Mouse (Mus musculus) kidney, postnatal 4 days (tissue): ENCODE results near the gene Acly.

Experiments used
- DNase-seq, 2 experiments: peaks; one replicate each; pipeline ENCODE4 v3.0.0; 2021; ENCODE audit warnings: mixed read lengths in 2 of 2

The Acly gene

DNA sequence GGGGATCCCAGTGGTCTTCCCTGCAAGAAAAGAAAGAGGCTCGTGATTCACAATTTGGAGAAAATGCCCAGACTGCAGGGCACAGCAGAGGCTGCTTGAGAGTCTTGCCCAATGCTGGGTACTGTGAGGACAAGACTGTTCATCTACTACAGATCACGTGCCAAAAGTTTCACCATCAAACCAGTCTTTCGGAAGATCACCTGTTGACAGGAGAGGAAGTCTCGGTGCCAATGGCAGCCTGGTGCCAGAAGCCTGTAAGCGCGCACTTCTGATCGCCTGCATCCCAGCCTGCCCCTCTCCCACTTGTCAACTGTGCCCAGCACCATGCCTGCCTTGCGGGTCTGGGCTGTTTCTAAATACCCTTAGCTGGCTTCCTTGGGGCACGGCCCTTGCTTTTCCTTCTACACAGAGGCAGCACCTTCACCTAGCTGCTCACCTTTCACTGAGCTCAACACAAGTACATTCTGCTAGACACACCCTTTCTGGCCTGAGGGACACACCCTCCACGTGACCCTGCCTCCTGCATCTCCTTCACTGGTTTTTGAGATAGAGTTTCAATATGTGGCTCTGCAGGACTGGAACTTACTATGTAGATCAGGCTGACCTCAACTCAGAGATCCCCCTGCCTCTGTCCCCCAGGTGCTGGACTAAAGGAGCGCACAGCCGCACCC lies 22.7 kb downstream of the Acly start:
- DNase-seq, result no peak

DNA sequence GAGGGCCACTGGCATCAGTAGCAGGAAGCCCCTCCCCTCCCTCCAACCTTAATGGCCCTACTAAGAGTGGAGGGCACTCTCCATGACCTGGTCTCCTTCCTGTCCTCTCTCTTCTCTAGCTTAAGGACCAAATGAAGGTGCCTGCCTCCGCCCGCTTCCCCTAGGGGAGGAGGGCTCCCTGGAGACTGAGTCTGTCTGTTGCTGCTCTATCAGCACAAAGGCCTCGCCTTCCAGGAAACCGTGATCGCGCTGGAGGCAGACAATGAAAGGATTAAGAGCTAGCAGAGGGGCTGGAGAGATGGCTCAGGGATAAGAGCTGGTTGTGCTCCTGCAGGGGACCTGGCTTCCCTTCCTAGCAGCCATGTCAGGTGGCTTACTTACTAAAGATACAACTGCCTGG lies 26.5 kb downstream of the Acly start:
- DNase-seq, result no peak

DNA sequence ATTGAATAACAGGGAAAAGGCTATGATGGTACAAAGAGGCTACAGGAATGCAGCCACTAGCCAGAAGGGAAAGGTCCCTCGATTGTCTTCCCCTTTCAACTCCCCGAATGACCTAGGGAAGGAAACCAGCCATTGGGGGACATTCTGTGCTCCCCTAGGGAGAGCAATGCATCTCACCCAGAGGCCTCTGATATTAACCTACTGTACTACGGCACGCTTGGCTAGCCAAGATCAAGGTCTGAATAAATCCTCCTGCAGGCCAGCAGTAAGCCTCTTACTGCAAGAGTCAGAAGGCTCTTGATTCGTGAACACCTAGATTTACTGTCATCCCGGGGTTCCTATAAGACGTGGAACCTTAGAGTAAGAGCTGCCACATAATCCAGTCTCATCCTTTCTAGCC lies 27.1 kb downstream of the Acly start:
- no peak for DNase-seq

DNA sequence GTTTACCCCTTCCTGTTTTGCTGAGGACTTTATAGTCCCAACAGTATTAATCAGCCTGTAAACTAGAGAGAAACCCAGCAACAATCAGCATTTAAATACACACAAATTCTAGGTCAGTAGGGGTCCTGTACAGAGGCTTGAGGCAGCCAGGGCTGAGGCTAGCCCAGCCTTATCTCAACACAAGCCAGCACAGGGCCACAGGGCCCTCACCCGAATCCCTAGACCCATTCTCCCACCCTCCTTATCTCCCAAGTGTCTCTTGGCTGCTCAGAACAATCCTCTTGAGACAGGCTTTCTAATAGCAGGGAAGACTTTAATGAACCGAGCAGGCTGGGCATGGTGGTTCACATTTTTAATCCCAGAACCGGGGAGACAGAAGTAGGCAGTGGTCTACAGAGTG lies 27.6 kb downstream of the Acly start:
- DNase-seq, result no peak

DNA sequence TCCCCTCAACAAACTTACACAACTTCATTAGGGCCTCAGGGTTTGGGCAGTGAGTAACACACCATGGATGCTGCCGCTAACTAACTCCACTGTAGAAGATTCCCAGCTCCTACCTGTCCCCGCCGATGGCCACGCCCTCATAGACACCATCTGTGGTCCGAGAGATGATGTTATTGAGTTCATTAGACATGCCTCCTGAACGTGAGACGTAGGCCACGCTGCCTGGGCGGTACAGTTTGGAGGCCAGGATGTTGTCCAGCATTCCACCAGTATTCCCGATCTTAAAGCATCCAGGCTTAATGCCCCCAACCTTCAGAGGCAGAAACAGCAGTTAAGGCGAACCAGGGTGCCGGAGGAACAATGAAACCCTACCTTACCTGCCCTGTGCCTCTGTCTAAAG lies 34.0 kb downstream of the Acly start:
- no peak for DNase-seq

DNA sequence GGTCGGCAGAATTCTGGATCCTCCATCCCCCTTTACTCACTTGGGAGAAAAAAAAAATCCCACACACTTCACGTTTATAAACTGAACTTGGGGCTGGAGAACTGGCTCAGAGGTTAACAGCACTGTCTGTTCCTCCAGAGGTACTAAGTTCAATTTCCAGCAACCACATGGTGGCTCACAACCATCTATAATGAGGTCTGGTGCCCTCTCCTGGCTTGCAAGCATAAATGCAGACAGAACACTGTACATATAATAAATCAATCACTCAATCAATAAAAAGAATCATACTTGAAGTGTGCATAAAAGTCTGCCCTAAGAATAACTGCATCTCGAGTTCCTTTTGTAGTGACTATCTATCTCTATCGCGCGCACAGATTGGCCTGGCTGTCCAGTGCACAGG lies 36.8 kb downstream of the Acly start:
- DNase-seq, result no peak

DNA sequence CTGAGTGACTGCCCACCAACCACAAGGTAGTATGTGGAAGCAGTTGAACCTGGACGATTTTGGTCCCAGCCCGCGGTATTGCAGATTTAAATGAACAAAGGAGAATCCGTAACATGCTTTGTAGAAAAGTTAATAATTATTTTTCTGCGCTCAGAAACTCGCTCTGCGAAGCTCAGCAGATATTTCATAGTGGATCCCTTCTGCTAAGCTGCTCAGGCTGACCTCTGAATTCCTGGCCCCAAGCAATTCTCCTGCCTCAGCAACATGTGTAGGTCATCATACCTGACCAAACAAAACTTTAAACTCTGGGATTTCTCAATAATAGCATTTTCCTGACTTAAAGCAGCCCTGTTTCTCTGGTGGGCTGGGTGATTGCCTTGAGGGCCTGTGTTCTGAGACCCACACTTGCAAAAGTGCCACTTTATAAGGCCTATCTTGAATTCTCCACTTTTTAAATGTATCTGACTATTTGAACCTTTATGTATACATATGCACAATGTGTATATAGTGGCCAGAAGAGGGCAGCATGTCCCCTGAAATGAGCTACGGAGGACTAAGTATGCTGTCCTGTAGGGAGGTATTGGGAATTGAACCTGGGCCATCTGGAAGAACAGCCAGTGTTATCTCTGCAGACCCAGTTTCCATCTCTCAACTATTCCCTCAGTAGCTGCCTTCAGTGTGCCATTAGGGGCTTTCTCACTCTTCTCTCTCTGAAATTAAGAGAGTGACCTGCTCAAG lies 41.8 kb downstream of the Acly start:
- peak; percentile 39 to 52 for DNase-seq

DNA sequence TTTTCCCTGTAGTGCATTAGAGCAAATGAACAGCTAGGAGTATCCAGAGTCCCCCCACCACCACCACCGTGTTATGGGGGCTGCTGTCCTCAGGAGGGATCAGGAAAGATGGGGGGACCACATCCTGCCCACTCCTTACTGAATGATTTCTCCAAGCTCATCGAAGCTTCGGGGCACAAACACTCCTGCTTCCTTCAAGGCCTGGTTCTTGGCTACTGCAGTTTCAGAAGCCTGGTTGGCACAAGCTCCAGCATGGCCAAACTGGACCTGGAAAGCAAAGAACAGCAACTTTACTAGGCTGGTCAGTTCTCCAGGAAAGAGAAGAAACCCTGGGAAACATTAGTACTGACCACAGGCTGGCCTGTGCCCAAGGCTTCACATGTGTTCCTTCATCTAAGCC lies 43.3 kb downstream of the Acly start:
- DNase-seq, result no peak

DNA sequence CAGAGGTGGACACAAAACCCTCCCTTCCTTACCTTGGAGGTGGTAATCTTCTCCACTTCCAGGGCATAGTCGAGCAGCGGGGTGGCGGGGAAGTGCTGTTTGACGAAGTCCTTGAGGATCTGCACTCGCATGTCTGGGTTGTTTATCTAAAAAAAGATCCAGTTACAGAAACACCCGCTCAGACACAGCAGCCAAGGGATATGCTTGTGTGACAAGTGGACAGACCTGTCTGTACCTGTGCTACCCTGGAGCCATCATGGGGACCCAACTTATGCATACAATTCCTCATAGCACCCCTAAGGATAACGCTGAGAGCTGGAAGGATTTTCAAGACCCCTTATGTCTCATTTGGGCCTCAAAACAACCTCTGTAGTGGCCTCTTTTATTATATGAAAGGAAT lies 48.6 kb downstream of the Acly start:
- DNase-seq, result no peak

DNA sequence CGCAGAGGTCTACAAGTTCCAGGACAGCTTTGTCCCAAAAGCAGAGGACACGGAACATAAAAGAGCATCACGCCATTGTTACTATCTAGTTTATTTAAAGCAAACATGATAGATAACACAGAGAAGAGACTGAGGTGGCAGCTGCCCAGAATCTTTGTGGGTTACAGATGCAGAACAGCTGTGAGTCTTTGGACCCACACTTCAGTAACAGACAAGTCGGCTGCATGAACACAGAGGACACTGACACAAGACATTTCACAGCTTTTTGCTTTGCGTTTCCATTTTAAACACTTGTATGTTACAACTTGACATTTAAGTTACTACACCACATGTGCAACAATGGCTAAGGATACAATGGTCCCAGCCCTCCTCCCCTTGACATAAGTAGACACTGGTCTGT lies 51.5 kb downstream of the Acly start:
- DNase-seq, result no peak

DNA sequence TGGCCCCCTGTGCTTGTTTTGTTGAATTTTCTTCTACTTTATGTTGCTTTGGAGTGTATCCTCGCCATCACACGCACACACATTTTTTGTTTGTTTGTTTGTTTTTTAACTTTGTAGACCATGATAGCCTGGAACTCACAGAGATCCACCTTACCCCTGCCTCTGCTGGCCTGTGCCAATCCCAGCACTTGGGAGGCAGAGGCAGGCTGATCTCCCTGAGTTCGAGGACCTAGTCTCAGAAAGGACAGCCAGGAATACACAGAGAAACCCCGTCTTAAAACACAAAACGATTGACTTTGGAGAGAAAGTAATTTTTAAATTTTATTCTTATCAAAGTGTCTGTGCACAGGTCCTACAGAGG lies 54.9 kb downstream of the Acly start:
- DNase-seq, result no peak

DNA sequence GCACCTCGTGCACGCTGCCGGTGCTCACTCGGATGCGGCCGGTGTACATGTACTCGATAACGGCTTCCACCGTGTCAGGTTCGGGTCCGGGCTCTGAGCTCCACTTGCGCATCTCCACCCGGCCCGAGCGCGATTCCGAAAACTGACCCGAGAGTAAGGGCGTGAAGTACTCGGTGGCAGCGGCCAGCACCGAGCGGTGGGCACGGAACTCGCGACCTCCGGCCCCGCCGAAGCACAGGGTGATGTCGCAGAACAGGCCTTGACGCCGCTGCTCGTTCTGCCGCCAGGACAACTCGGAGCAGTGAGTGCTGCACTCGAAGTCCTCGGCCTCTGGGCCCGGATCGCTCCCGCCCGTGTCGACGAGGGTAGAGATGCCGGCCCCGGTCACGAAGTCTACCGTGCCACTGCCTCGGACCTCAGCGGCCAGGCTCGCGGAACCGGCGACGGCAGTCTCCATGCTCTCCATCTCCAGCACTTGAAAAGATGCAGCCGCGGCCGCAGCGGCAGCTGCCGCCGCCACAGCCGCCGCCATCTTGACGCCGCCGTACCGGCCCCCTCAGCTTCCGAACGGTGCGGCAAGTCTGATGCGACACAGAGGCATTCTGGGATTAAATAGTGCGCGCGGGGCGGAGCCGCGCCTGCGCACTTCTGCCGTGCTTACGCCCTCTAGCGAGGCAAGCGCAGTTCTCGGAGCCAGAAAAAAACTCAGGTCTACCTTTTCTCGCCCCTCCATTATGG lies 55.4 kb downstream of the Acly start, which contains the start of gene Klhl11:
TSS of gene Klhl11 (minus strand) at position 545 of the 738 bp plus-strand sequence.
- peak; percentile 90 to 94 for DNase-seq

DNA sequence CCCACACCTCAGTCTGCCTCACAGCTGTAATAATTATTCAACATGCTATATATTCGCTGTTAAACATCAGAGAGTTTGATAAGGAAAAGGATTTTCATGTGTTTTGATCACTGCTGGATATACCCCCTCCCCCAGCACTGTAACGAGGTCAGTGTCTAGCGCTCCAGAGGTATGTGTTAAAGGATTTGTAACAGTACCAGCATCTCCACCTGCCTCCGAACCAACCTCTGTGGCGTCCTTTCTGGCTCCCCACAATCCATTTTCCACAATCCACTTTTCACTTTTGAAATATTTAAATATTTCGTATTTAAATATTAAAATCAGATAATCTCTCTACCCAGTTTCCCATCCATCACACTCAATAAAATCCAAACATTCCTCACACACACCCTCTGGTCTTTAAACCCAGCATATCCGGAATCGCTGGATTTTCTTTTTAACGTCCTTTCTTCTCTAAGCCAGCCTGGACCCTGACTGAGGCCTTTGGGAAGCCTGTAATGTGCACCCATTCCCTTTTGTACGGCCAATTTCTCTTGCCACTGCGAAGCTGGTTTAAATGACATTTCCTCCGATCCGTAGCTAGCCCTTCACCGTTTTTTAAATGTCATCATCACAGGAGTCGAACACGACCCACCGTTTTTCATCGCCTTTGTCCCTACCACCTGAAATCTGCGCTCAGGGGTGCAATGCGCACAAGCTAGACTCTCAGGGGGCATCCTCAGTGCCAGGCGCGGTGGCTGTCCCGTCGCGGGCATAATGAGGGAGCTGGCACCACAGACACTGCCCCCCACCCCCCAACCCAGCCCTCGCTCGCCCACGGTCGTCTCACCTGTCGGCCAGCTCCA lies 56.2 kb downstream of the Acly start:
- DNase-seq, result peak in 1 of 2 experiments; percentile 7

DNA sequence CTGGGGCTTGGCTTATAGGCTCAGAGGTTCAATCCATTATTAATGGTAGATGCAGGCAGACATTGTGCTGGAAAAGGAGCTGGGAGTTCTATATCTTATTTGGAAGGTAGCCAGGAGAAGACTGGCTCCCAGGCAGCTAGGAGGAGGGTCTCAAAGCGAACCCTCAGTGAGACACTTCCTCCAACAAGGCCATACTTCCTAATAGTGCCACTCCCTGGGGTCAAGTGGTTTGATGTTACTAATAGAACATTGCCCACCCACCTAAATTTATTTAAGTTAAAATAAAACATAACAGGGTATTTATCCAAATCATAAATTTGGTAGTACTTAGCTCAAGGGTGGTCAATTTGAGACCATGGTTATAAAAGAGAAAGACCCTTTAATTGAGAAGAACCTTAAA lies 62.0 kb downstream of the Acly start:
- no peak for DNase-seq

DNA sequence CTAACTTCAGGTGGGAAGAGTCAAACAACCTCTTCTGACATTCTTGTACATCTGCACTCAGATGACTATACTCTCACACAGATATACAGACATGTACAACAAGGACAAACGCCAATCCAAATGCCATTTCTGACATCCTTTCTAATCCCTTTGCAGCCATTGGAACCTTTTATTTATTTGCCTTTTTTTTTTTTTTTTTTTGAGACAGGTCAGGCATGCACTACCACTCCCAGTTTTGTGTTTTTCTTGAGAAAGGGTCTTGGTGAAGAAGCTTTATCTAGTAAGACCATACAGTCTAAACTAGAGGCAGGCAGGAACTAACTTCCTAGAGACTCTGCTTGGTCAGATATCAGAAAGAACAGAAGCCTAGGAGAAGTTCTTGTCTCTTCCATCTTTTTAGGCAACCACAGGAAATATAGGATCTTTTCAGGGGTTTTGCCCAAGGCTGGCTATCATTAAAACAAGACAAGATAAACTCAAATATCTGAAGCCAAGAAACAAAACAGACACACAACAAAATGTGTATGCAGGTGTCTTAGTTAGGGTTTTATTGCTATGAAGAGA lies 62.5 kb downstream of the Acly start:
- DNase-seq, result no peak

DNA sequence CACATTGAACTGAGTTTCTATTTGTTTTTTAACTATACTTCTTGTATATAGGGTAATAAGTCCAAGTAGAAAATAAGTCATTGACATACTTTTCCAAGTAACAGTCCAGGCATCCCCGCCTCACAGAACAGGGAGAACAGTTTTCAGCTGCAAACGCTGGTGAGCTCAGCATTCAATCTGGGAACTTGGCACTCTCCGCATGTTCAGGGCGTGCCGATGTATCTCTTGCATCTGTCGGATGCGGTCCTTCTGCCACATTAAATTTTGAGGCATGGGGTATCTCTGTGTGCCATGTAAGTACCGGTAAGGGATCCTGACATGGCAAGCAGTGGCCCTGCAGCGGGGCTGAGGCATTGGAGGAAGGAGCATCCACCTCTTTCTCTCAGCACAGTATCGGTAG lies 65.1 kb downstream of the Acly start:
- no peak for DNase-seq

DNA sequence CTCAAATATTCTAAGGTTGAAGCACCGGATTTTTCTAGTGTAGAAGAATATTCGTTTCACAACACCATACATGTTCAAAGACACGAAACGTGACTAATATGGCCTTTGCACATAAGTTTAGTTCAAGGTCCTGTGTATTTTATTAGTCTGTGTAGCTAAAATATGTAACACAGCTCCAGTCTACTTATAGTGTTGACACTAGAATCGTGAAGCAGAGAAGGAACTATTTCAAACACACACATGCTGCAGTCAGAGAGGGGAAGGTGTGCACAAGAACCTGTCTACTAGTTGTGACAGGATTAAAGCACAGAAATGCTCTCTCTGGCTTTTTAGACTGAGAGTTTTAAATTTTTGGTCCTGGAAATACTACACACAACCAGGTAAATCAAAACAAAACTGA lies 70.1 kb downstream of the Acly start:
- no peak for DNase-seq

DNA sequence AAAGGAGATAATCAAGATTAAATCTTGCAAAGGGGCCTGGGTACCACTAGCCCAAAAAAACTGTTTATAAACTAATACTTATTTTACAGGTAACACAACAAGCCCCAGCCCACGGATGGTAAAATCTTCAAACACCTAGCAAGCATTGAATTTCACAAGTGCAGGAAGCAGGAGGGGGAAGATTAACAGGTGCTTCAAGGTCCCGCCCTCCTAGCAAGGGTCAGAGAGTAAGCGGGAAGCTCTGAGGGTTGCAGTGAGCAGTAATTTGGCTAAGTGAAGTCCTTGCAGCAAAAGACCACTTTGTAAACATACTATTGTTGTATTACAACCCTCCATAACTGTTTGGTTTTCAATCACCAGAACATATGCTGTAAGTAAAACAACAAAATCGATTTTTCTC lies 70.6 kb downstream of the Acly start:
- no peak for DNase-seq

DNA sequence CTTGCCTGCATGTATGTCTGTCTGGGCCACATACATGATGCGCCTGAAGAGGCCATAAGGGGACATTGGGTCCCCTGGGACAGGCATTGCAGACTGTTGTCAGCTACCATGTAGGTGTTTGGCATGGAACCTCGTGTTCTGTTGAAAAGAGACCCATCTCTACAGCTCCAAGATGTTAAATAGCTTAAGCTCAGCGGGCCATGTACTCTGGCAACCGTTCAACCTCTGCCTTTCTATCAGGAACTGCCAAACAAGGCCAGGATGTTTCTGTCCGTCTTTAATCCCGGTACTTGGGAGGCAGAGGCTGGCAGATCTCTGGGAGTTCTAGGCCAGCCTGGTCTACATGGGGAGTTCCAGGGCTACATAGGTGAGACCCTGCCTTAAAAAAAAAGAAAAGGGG lies 85.2 kb downstream of the Acly start:
- DNase-seq, result no peak

DNA sequence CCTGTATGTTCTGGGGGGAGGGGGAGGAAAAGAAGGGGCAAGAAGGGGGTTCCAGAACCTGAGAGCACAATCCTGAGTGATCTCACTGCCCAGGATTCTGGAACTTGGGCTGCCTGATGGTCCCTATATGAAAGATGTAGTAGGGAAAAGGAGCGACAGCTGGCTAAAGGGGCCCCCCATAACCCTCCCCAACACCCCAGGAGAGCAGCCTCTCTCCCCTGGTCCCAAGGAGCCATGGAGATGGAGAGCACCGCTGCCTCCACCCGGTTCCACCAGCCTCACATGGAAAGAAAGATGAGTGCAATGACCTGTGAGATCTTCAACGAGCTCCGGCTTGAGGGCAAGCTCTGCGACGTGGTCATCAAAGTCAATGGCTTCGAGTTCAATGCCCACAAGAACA lies 86.0 kb downstream of the Acly start, which contains the start of the genes Nt5c3b and Klhl10:
TSS of gene Nt5c3b (minus strand) at position 12 of the 400 bp plus-strand sequence.
TSS of gene Klhl10 (plus strand) at position 121 of the 400 bp plus-strand sequence.
- DNase-seq, result no peak

DNA sequence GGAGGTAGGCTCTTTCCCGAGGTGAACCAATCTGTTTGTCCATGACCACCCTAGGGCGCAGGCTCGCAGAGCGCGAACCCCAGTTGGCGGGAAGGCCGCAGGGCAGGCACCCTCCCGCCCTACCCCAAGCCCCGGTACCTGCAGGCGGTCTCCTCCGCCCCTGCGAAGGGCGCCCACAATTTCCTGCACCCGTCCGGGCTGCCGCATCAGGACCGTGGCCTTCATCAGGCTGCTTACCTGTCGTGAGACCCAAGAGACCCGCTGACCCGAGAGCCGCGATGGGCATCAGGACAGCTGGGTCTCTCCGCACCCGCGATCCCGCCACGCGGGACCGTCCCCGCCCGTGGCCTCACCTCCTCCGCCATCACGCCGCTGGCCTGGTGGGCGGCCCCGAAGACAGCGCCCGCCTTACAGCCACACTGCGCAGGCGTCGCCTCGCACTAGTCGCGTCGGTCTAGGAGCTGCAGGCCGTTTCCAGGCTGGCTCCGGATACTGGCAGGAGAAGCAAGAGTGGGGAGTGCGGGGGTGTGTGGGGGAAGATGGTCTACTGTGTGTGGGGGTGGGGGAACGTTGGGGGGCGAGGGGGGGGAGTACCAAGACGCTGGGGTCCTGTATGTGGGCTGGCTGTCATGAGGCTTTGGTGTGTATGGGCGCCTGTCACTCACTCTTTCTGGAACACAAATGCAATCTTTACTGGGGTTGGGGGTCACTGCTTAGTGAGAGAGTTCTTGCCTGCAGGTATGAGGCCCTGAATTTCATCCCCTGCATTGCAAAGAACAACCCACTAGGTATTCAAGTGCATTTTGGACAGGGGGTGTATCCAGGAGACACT lies 86.9 kb downstream of the Acly start:
- DNase-seq, result peak; percentile 89 to 93

DNA sequence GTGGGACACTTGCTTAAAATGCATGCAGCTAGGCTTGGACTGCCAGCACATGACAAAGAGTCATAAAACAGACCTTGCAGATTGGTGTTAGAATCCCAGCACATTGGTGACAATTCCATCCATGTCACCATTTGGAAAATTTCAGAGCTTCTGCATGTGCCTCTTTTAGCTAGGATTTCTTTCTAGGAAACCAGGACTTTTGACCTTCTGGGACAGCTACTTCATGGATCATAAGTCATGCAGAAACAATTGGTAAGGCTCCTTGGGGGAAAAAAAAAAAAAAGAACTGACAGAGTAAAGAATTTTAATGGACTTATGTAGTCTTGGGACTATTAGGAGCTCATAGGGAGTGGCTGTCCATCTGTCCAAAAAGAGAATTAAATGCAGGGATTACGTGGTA lies 89.9 kb downstream of the Acly start:
- no peak for DNase-seq
